Mouse (Mus musculus) kidney, adult 2 months (tissue): ENCODE data around the gene D130040H23Rik.

ENCODE experiments used
- CTCF ChIP-seq: fragments of 200-500 bp; conservative IDR thresholded peaks from 2 replicates; pipeline ENCODE4 v1.5.1; 2011; ENCODE audit warnings: low read depth, mild to moderate bottlenecking, control low read depth, low read length, moderate library complexity, mixed read lengths; ENCODE audit not compliant: insufficient read depth, insufficient read length
- POLR2A ChIP-seq: fragments of 200-500 bp; IDR thresholded peaks from one replicate; pipeline ENCODE4 v1.6.1; 2011; ENCODE audit warnings: low read depth, low read length, control low read depth

- TF ChIP-seq POLR2A (no peak), CTCF (no peak)
These were observed at the start of gene D130040H23Rik for GRCm38 (mm10) chr8:69270386-69271202.
